Mouse (Mus musculus): Measurements from ENCODE around the gene Tmem108. TPM values are rescaled to one million over a fixed set of nuclear protein-coding genes. Genes with fewer than 3 reads are reported as not detected.
A peak's percentile ranks its signal among the peaks of the same experiment; 100 is the strongest.

Gene Tmem108
- total and polyA plus RNA-seq, 3 experiments, result 4.6 to 9.1 (median 4.7) TPM

GRCm38 (mm10) chr9:103463833-103464232, 297.8 kb downstream of the Tmem108 start:
- 61% methylated on average over 6 of the region's 6 CpGs for WGBS
- no peak overlapping the region for H3K9ac ChIP-seq (ENCODE audit: low read depth, low read length)

GRCm38 (mm10) chr9:103459839-103460238, 301.8 kb downstream of the Tmem108 start:
- H3K79me2 ChIP-seq (replicated peaks; ENCODE audit: control insufficient read depth, insufficient read depth, low read length), result no peaks in the 10 kb centered on the region
- H3K9ac ChIP-seq (ENCODE audit: low read depth, low read length), result no peak overlapping the region
- WGBS, result 70% methylated on average over 2 of the region's 2 CpGs
- no peaks in the 10 kb centered on the region for H3K4me1 ChIP-seq (ENCODE audit: control insufficient read depth, insufficient read depth, low read length)
- intact Hi-C loops (cut with DNase I), result no loop called here
- H3K36me3 ChIP-seq (ENCODE audit: control insufficient read depth, insufficient read depth, low read length), result no peaks in the 10 kb centered on the region
- TF ChIP-seq POLR2A (IDR thresholded peaks at IDR 0.05; ENCODE audit: insufficient read depth, low read depth, low read length), result no peak
- no peaks in the 10 kb centered on the region for H3K27me3 ChIP-seq (ENCODE audit: control insufficient read depth, insufficient read depth, low read length)
- DNase-seq, result no peak
- no peak overlapping the region for H3K27ac ChIP-seq
- H3K4me3 ChIP-seq, result no peak overlapping the region

More at GRCm38 (mm10) chr9:103463833-103464232, 297.8 kb downstream of the Tmem108 start:
- intact Hi-C loops (cut with DNase I), result no loop called here
- DNase-seq, result no peak
- H3K4me1 ChIP-seq (ENCODE audit: control insufficient read depth, insufficient read depth, low read length), result no peaks in the 10 kb centered on the region
- H3K4me3 ChIP-seq, result no peak overlapping the region
- TF ChIP-seq CTCF (IDR thresholded peaks at IDR 0.05), result no peak
- no peak for TF ChIP-seq POLR2A (IDR thresholded peaks at IDR 0.05; ENCODE audit: insufficient read depth, low read depth, low read length)
- TF ChIP-seq EP300 (IDR thresholded peaks at IDR 0.05; ENCODE audit: insufficient read depth, low read depth, low read length), result no peak
- no peaks in the 10 kb centered on the region for H3K36me3 ChIP-seq (ENCODE audit: control insufficient read depth, insufficient read depth, low read length)
- no peaks in the 10 kb centered on the region for H3K79me2 ChIP-seq (replicated peaks; ENCODE audit: control insufficient read depth, insufficient read depth, low read length)
- H3K27me3 ChIP-seq (ENCODE audit: control insufficient read depth, insufficient read depth, low read length), result no peaks in the 10 kb centered on the region
- no peak overlapping the region for H3K27ac ChIP-seq

DNA sequence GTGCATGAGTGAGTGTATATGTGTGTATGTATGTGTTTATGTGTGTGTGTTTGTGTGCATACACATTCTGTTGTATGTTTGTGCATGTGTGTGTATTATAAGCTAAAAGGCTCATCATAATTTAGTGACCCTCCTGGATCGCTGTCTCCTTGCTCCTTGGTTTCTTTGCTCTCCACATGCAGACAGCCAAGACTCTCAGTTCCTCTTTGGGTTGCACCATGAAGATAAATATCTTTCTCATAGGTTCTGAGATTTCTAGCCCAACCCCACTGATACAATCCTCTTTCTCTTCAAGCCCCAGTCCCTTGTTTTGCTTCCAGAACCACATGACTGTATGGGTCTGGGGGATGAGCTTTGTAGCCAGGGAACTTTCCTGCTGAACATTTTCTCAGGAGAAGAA, 302.3 kb downstream of the Tmem108 start:
- Histone ChIP-seq H3K4me3 (no peak overlapping the region), H3K27me3 (ENCODE audit: control insufficient read depth, insufficient read depth, low read length) (no peaks in the 10 kb centered on the region), H3K36me3 (ENCODE audit: control insufficient read depth, insufficient read depth, low read length) (no peaks in the 10 kb centered on the region), H3K4me1 (ENCODE audit: control insufficient read depth, insufficient read depth, low read length) (no peaks in the 10 kb centered on the region), H3K79me2 (replicated peaks; ENCODE audit: control insufficient read depth, insufficient read depth, low read length) (no peaks in the 10 kb centered on the region), H3K27ac (no peak overlapping the region), H3K9ac (ENCODE audit: low read depth, low read length) (no peak overlapping the region)
- 100% methylated on average over 1 of the region's 1 CpGs for WGBS
- no peak for TF ChIP-seq POLR2A (IDR thresholded peaks at IDR 0.05; ENCODE audit: insufficient read depth, low read depth, low read length)
- TF ChIP-seq EP300 (IDR thresholded peaks at IDR 0.05; ENCODE audit: insufficient read depth, low read depth, low read length), result no peak
- TF ChIP-seq CTCF (IDR thresholded peaks at IDR 0.05), result no peak
- no peak for DNase-seq
- intact Hi-C loops (cut with DNase I), result no loop called here

GRCm38 (mm10) chr9:103449651-103450050, 312.0 kb downstream of the Tmem108 start:
- Histone ChIP-seq H3K79me2 (replicated peaks; ENCODE audit: control insufficient read depth, insufficient read depth, low read length) (no peaks in the 10 kb centered on the region), H3K27ac (no peak overlapping the region), H3K9ac (ENCODE audit: low read depth, low read length) (no peak overlapping the region), H3K27me3 (ENCODE audit: control insufficient read depth, insufficient read depth, low read length) (no peaks in the 10 kb centered on the region), H3K4me1 (ENCODE audit: control insufficient read depth, insufficient read depth, low read length) (no peaks in the 10 kb centered on the region), H3K4me3 (no peak overlapping the region), H3K36me3 (ENCODE audit: control insufficient read depth, insufficient read depth, low read length) (no peaks in the 10 kb centered on the region)
- TF ChIP-seq POLR2A (IDR thresholded peaks at IDR 0.05; ENCODE audit: insufficient read depth, low read depth, low read length) (no peak), EP300 (IDR thresholded peaks at IDR 0.05; ENCODE audit: insufficient read depth, low read depth, low read length) (no peak), CTCF (IDR thresholded peaks at IDR 0.05) (no peak)
- DNase-seq, result no peak
- intact Hi-C loops (cut with DNase I), result no loop called here
- 56% methylated on average over 6 of the region's 6 CpGs for WGBS

- intact Hi-C loops (cut with DNase I), result no loop called here
- H3K79me2 ChIP-seq (replicated peaks; ENCODE audit: control insufficient read depth, insufficient read depth, low read length), result no peaks in the 10 kb centered on the region
- TF ChIP-seq POLR2A (IDR thresholded peaks at IDR 0.05; ENCODE audit: insufficient read depth, low read depth, low read length), result no peak
- no peak for TF ChIP-seq CTCF (IDR thresholded peaks at IDR 0.05)
- no peak for TF ChIP-seq EP300 (IDR thresholded peaks at IDR 0.05; ENCODE audit: insufficient read depth, low read depth, low read length)
- no peak overlapping the region for H3K4me3 ChIP-seq
- H3K36me3 ChIP-seq (ENCODE audit: control insufficient read depth, insufficient read depth, low read length), result no peaks in the 10 kb centered on the region
- H3K9ac ChIP-seq (ENCODE audit: low read depth, low read length), result no peak overlapping the region
- DNase-seq, result peak in 1 of 2 experiments; percentile 49
- WGBS, result 42% methylated on average over 7 of the region's 7 CpGs
- H3K4me1 ChIP-seq (ENCODE audit: control insufficient read depth, insufficient read depth, low read length), result no peaks in the 10 kb centered on the region
- H3K27ac ChIP-seq, result no peak overlapping the region
- H3K27me3 ChIP-seq (ENCODE audit: control insufficient read depth, insufficient read depth, low read length), result no peaks in the 10 kb centered on the region
Observed at GRCm38 (mm10) chr9:103449092-103449491, 312.5 kb downstream of the Tmem108 start.

DNA sequence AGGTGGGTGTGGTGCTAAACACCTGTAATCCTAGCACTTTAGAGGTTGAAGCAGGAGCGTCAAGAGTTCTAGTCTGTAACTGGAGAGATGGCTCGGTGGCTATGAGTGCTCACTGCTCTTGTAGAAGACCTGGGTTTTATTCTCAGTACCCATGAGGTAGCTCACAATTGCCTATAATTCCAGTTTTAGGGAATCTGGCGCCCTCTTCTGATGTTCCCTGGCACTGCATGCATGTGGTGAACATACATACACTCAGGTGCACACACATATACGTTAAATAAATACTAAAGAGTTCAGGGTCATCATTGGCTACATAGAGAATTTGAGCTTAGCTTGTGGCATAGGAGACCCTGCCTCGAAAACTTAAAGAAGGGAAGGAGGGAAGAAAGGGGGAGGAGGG, 317.0 kb downstream of the Tmem108 start:
- no peak for DNase-seq
- H3K27me3 ChIP-seq (ENCODE audit: control insufficient read depth, insufficient read depth, low read length), result no peaks in the 10 kb centered on the region
- no peak overlapping the region for H3K4me3 ChIP-seq
- H3K27ac ChIP-seq, result no peak overlapping the region
- intact Hi-C loops (cut with DNase I), result no loop called here
- 85% methylated on average over 5 of the region's 5 CpGs for WGBS
- no peak overlapping the region for H3K9ac ChIP-seq (ENCODE audit: low read depth, low read length)
- no peak for TF ChIP-seq POLR2A (IDR thresholded peaks at IDR 0.05; ENCODE audit: insufficient read depth, low read depth, low read length)
- TF ChIP-seq CTCF (IDR thresholded peaks at IDR 0.05), result 0 out of 2 replicates have a peak, but pooled peaks have one; percentile 7
- no peaks in the 10 kb centered on the region for H3K79me2 ChIP-seq (replicated peaks; ENCODE audit: control insufficient read depth, insufficient read depth, low read length)
- no peaks in the 10 kb centered on the region for H3K36me3 ChIP-seq (ENCODE audit: control insufficient read depth, insufficient read depth, low read length)
- H3K4me1 ChIP-seq (ENCODE audit: control insufficient read depth, insufficient read depth, low read length), result peaks cover 4% of the 10 kb centered on the region; the same call in 1 of the 2 replicates
